Mouse (Mus musculus): ENCODE measurements around the gene Rnf213.

Gene Rnf213

DNA sequence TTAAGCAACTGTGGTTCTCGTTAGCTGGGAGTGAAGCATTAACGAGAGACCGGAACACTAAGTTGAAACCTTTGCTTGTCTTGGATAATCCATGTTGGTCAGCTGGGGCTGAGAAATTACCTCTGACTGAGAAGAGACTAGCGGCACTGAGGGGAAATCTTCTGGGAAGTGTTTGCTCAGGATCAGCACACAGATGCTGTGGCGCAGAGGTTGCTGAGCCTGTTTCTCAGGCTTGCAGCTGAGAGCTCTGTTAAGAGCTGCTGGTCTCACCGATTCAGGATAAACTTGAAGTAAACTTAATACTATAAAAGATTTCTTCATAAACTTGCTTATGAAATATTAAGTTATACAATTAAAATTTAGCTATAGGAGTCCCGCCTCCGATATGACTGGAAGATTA is 45.9 kb downstream of the Rnf213 start:
- no peak for DNase-seq

DNA sequence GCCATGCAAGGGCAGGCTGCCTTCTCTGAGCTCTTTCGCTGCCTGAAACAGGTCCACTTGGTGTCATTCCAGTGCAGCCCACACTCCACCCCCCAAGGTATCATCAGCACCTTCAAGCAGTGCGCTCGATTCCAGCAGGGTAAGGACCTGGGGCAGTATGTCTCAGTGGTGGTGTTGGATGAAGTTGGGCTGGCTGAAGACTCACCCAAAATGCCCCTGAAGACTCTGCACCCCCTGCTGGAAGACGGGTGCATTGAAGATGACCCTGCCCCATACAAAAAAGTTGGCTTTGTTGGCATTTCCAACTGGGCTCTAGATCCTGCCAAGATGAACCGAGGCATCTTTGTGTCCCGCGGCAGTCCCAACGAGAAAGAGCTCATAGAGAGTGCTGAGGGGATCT is 49.3 kb downstream of the Rnf213 start:
- DNase-seq = peak; percentile 44 to 49

DNA sequence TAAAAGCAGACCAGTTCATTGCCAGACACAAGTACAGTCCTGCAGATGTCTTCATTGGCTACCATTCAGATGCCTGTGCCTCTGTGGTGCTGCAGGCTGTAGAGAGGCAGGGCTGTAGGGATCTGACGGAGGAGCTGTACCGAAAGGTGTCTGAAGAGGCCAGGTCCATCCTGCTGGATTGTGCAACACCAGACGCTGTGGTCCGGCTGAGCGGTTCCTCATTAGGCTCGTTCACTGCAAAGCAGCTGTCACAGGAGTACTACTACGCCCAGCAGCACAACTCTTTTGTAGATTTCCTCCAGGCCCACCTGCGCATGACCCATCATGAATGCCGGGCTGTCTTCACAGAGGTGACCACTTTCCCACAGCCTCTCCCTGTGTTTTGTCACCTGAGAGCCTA is 50.5 kb downstream of the Rnf213 start:
- no peak for DNase-seq

DNA sequence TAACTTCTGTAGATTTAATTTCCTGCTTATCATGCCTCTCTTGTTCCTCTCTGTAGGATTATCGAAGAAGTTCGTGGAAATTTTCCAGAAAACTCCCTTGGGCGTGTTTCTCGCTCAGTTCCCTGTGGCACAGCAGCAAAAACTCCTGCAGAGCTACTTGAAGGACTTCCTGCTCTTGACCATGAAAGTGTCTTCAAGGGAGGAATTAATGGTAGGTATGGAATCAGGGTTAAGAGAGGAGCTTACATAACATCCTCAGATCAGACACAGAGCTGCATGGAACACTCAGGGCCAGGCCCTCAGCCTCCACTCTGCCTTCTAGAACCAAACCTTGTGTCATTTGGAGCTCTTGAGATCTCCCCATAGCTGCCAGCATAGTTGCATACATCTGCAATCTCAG is 63.2 kb downstream of the Rnf213 start:
- DNase-seq = no peak

DNA sequence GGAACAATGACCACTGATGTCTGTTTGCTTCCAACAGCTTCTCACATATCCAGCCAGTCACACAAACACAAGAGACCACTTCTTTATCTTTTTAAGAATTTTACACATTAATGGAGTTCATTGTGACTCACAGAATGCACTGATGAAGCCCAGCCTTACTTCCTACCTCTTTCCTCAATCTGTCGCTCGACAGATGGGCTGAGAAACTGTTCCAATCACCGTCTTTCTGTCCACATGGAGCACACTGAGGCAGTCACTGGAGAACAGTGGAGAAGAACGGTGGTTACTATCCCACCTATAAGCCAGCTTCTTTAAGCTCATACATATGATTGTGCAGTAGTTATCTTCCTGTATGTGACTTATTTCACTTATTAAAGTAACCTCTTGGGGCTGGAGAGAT is 85.0 kb downstream of the Rnf213 start:
- DNase-seq = no peak

DNA sequence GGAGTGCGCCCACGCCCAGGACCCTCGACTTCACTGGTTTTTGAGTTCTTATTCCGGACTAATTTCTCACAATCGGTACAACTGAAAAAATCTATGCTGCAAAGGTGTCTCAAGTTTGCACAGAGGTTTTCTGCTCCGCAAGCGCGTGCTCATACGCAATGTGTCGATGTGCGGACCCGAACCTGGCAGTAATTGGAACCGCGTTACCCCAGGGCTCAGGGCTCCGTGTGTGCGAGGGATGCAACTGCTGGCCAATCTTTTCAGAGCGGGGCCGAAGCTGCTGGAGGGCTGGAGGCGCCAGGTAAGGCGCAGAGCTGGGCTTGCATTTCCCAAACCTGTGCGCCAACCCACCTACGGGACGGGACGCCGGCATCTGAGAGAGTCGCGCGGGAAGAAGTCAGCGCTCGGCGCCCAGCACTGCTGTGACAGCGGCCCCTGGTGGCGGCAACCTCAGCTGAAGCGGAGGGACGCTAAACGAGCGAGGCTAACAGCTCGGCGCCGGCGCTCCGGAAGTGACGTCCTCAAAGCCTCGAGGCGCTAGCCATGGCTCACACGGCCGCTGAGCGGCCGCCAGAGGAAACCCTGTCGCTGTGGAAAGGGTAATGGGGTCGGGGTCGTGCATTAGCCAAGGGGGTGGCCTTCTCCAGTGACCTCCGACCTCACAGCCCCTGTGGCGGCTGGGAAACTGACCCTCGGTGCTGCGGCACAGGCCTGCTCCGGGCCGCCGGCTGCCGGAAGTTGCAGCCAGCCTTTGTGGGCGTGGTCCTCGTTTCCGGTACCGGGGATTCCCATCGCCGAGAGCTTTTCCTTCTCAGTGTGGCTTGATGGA is 98.2 kb downstream of the Rnf213 start, which contains the start of gene Endov:
Gene Endov (plus strand): TSS at position 487 of the 829 bp plus-strand sequence.
- peak; percentile 100 for DNase-seq

DNA sequence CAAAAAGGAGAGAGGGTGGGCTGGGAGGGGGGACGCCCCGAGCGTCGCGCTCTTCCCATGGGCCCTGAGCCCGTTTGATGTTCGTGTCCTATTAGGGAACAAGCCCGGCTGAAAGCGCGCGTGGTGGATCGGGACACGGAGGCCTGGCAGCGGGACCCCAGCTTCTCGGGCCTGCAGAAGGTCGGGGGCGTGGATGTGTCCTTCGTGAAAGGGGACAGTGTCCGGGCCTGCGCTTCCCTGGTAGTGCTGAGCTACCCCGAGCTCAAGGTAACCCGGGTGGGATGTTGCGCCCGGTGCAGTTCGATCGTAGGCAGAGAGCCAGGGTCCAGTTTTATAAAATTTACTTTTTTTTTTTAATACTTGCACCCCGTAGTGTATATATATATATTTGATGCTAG is 98.8 kb downstream of the Rnf213 start:
- DNase-seq = no peak

DNA sequence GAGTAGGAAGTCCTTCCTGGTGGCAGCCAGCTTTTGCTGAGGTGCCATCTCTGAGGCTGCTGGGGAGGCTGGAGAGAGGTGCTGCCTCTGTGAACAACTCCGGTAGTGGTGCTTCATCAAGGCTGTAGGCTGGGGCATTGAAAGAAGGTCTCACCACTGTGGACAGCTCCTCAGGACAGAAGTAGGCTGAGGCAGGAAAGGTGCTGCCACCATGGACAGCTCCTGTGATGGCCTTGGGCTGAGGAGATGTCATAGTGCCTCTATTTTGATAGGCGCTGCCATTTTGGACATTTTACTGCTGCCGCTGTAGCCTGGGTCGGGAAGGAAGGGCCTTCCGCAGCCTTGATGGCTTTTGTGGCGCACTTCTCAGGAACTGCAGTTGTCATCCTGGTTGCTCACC is 99.9 kb downstream of the Rnf213 start:
- no peak for DNase-seq

DNA sequence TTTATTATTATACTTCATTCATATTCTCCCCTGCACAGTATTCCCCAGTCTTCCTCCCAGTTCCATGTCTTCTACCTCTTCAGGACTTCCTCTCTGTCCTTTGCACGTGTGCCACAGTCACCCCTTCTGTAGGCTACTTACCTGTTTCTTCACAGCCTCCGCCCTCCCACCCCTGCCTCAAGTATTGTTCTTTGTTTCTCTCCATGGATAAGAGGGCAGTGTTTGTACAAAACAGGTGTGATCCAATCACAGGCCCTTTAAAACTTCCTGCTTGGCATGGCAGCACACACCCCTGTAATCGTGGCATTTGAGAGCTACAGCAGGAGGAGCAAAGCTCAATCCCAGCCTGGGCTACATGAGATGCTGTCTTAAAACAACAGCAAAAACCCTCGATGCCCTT is 100.6 kb downstream of the Rnf213 start:
- DNase-seq = no peak

DNA sequence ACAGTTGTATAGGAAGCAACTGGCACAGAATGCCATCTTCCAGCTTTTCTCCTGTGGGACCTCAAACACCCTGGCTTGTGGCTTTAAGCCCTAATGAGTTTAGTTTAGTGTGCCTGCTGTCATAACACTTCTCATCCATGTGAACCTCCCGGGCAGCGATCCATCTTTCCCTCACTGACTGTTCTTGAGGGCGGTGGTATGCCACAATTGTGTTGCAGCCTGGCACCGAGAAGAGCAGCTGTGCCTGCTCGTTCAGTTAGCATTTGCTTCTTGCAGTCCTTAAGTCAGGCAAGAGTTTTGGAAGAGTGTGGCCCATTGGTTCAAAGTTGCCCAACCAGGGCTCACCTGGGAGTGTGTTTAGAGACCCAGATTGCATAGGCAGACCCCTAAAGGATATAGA is 103.2 kb downstream of the Rnf213 start:
- peak in 1 of 2 experiments; percentile 35 for DNase-seq

DNA sequence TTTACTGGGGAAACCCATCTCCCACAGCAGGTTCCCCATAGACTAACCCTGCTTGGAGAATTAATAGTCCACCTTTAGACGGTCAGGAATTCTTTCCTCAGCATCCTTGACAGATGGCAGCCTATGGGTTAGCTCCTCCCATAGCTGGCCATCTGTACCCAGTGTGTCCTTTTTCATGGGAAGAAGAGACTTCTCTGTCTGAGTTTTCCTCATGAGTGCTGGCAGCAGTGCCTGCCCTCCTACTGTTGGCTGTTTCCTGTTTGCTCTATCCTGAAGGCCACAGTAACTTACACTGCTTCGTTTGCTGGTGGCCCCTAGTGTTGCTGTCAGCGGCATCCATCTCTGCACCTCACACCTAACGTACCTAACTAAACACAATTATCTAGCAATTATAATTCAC is 104.6 kb downstream of the Rnf213 start:
- peak in 1 of 2 experiments; percentile 68 for DNase-seq

DNA sequence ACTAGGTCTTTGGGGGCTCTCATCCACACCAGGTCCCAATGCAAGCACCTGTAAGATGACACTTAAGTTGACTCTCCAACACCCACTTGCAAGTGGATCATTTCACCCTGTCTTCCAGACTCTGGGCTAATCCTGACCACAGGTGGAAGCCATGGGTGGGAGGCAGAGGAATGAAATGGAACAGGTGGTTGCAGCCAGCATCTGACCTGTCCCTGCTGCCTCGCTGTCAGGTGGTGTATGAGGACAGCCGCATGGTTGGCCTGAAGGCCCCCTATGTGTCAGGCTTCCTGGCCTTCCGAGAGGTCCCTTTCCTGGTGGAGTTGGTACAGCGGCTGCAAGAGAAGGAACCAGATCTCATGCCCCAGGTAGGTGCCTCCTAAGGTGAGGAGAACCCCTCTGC is 106.4 kb downstream of the Rnf213 start:
- DNase-seq = peak in 1 of 2 experiments; percentile 8

DNA sequence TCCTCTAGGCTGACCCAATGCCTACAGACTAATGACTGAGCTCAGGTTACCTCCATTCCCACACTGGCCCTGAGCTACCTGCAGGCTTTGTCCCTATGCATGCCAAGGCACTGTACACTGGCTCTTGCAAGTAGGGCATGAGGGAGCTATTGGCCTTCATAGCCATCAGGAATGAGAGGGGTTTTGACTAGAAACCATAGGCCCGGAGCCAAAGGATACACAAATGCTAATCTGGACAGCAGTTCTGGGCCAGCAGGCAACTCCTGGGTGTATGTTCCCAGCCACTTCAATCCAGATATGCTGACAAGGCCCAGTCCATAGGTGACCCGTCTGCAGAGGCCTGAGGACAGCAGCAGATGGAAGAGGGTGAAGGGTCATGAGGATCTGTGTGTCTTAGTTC is 107.1 kb downstream of the Rnf213 start:
- peak in 1 of 2 experiments; percentile 35 for DNase-seq

DNA sequence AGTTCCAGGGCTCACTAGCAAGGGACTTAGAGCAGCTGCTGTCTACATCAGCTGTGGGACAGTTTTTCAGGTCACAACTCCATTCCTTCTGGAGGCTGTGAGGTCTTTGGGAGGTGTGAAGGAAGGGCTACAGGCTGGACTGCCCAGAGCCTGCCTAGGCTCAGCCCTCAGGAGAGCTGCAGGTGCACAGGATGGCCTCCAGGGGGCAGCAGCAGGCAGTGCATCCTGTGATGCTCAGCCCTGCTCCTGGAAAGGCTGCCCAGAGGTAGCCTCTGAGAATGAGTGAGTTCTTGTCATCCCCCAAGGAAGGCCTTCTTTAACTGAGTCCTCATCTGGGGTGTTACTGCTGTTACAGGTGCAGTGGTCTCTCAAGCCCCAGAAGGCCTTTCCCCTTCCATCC is 110.8 kb downstream of the Rnf213 start:
- peak; percentile 93 to 94 for DNase-seq

DNA sequence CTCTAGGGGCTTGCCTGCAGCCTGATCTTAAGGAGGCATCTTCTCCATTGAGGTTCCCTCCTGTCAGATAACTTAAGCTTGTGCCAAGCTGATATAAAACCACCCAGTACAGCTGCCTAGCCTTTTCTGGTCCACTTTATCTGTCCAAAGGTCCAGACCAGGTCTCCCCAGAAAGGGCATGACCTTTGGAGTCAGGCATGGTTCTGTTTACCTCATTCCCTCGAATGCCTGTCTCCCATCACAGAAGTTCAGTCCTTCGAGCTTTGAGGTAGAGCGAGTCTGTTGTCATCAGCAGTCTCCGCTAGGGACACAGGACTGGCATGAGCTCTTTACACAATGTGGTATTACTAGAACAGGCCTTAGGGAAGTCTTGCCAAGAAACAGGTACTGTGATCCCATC is 113.5 kb downstream of the Rnf213 start:
- peak in 1 of 2 experiments; percentile 3 for DNase-seq

DNA sequence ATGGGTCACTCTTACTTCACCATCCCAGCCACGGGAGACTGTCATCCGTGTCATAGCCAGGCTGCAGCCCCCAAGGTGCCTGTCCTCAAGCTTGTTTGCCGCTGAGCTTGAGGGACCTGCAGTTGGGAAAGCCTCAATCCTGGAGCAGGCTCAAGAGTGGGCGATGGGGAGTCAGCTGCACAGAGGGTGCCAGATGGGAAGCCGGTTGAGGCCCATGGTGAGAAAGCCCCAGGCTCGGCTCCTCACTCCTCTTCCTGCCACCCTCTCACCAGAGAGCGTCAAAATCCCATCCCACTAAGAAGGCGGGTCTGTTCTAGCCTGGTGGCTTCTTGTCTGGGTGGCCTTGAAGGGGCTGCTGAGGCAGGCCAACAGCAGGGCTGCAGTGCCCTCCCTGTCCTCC is 114.9 kb downstream of the Rnf213 start:
- no peak for DNase-seq

DNA sequence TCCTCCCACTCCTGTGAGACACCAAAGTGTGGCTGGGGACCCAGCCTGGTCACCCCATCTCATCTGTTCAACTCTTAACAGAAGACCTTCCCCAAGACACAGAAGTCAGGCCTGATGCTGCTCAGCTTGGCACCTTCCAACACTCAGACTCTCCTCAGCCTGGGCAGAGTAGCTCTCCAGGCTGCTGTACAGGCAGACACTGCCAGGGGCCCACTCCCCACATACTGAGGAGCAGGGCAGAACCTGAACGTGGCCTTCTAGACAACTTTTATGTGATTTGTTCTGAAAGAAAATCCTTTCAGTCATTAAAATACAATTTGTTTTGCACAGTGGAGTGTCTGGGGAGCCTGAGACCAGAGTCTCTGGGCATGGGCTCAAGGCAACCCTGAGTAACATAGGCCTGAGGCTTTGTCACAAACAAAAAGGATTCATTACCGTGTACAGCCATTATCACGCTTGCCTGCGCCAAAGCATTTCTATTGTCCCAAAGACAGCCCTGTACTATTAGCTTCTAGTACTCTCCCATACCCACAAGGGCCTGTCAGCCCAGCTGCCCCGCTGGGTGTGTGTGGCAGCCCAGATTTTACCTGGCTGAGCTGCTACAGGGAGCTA is 116.4 kb downstream of the Rnf213 start:
- no peak for DNase-seq

DNA sequence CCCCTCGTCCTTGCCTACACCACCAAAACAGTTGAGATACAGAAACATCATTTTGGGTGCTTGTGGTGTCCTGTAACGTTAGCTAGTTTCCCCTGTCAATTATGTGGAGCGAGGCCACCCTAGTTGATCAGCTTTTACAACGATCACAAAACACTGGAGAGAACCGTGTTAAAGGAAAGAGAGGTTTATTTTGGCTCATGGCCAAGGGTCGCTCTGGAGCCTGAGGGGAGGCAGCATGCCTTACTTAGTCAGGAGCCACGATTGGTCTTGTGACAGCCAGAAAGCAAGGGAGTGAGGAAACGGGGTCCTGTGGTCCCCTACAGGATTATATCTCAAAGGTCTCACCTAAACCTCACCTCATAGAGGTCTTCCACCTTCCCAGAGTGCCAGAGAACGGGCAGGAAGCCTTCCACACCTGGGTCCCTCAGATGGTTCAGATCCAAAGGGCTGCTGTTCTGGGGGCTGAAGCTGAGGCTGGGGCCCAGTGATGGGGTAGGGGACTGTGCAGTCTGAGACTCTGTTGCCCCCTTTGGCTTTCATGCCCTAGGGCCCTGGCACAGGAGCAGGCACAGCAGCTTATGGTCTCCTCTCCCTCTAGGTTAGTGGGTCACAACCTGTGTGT is 120.2 kb downstream of the Rnf213 start:
- no peak for DNase-seq

DNA sequence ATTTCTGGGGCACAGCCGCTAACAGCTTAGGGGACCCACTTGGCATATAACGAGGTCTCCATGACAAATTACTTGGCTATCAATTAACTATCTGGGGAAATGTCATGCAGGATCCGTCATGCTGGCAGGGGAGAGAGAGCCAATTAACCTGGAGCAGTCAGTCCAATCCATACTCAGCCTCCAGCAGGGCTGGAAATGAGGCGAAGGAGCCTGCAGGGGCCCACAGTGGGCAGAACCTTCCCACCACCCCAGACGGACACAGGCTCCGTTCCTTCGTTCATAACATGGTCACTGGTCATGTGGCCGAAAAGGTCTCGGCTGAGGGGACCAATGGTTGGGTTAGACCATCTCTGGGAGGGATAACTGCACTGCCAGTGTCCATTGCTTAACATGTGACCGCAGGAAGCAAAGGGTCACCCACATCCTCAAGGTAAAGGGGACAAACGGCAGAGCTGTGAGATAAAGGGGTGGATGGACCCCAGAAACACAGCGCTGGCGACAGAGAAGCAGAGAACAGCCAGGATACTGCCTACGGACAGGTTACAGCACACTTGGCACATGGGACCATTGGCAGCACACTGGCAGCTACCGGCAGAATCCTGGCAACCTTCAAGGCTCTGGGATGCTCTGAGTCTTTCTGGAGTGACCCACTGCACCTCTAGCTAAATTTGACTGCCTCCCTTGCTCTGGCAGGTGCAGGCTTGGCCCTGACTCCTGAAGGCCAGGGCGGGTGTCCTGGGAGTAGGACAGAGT is 121.4 kb downstream of the Rnf213 start:
- DNase-seq = peak; percentile 85 to 87

DNA sequence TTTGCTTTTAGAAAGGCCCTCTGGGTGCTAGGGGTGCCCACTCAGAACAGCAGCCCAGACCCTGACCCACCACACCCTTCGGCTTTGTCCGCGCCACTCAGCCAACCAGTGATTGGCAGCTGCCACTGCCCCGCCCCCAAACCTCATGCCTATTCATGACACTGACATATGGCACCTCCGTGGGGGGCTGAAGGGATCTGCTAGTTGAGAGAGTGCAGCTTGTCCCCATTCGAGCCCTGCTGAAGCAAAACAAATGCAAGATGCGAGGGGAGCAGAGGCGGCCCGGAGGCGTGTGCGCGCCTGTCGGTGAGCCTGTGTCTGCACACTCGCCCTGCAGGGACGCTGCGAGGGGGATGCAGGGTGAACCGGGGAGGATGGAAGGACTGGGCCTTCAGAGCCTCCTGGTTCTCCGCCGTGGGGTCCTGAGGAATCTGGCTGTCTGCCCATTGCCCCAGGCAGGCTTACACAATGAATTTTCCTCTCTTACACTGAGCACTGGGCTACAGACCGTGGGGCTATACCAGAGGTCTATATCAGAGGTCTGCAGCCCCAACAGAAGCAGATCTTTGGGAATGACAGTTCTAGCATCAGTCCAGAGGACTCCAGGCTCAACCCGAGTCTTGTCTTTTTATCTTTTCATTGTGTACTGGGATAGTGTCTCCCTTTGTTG is 122.2 kb downstream of the Rnf213 start:
- peak; percentile 99 for DNase-seq

DNA sequence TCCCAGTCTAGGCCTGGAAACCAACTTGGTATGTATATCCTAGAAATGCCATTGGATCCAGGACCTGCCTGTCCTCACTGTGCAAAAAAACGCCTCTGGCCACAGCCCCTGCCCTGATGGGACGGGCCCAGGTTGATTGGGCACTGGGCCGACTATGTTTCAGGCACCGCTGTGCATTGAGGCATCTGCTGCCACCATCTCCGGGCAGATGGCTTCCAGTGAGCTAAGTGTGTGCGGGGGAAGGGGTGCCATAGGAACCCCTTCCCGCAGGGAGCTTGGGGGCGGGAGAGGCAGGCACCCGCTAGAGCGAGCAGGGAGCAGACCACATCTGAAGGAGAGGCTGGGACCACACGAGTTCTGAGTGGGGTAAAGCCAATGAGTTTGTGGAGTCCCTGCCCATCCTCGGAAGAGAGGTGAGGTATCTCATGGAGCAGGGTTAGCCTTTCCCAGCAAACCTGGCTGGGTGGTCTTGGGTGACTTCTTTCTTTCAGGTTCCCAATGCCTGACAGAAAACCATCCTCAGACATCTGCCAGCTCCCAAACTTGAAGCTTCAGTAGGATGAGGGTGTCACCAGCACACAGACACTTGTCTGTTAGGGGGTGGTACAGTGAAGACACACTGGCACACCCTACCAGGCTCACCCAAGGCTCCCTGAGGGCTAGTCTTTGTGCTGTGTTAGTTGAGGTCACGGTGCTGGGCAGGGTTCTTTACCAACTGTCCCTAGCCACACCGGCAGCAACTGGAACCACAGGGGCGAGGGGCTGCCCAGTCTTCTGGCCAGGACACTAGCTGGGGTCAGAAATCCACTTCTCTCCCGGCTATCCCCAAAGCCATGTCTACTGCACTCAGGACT is 123.2 kb downstream of the Rnf213 start:
- DNase-seq = peak; percentile 53 to 62
